Mouse (Mus musculus): ENCODE measurements at regions not wholly inside any gene's neighbourhood (a gene's known extent, or its start where the extent isn't known, plus 50 kb on each side); places are given as distances from the start of the nearest gene placed in this dataset.
A peak's percentile ranks its signal among the peaks of the same experiment; 100 is the strongest.

- Histone ChIP-seq H3K36me3 (ENCODE audit: control insufficient read depth, insufficient read depth, low read length) (no peaks in the 10 kb centered on the region), H3K9ac (ENCODE audit: low read length) (no peak overlapping the region), H3K4me2 (ENCODE audit: low read length) (no peak overlapping the region), H3K27me3 (replicated peaks; ENCODE audit: control insufficient read depth, insufficient read depth, low read length) (no peaks in the 10 kb centered on the region), H3K4me1 (replicated peaks; ENCODE audit: control insufficient read depth, insufficient read depth, low read length) (peaks cover 26% of the 10 kb centered on the region), H3K27ac (ENCODE audit: low read depth) (peak overlapping the region; percentile 43; the same call in 1 of the 2 replicates), H3K9me3 (ENCODE audit: control insufficient read depth, low read length) (no peaks in the 10 kb centered on the region), H3K4me3 (ENCODE audit: low read depth, low read length) (no peak overlapping the region)
- ATAC-seq (replicated peaks; ENCODE audit: low FRiP score, low TSS enrichment, low read depth): 0 out of 2 replicates have a peak, but pooled peaks have one; percentile 40
- WGBS: 21% methylated on average over 8 of the region's 8 CpGs
- DNase-seq (ENCODE audit: low spot score): no peak
These were observed 234.9 kb downstream of the Dact1 start for GRCm38 (mm10) chr12:71544401-71545159.

GRCm38 (mm10) chr12:71546523-71547265, 237.0 kb downstream of the Dact1 start:
- no peaks in the 10 kb centered on the region for H3K27me3 ChIP-seq (replicated peaks; ENCODE audit: control insufficient read depth, insufficient read depth, low read length)
- H3K9me3 ChIP-seq (ENCODE audit: control insufficient read depth, low read length): no peaks in the 10 kb centered on the region
- WGBS: 79% methylated on average over 9 of the region's 9 CpGs
- DNase-seq (ENCODE audit: low spot score): no peak
- H3K27ac ChIP-seq (ENCODE audit: low read depth): no peak overlapping the region
- H3K9ac ChIP-seq (ENCODE audit: low read length): no peak overlapping the region
- H3K4me1 ChIP-seq (replicated peaks; ENCODE audit: control insufficient read depth, insufficient read depth, low read length): peaks cover 26% of the 10 kb centered on the region
- H3K4me3 ChIP-seq (ENCODE audit: low read depth, low read length): no peak overlapping the region
- no peaks in the 10 kb centered on the region for H3K36me3 ChIP-seq (ENCODE audit: control insufficient read depth, insufficient read depth, low read length)
- H3K4me2 ChIP-seq (ENCODE audit: low read length): no peak overlapping the region
- ATAC-seq (replicated peaks; ENCODE audit: low FRiP score, low TSS enrichment, low read depth): no peak

GRCm38 (mm10) chr12:71549336-71549735, 239.7 kb downstream of the Dact1 start:
- H3K9ac ChIP-seq (ENCODE audit: low read length): no peak overlapping the region
- H3K4me3 ChIP-seq (ENCODE audit: low read depth, low read length): no peak overlapping the region
- ATAC-seq (replicated peaks; ENCODE audit: low FRiP score, low TSS enrichment, low read depth) (no peak), DNase-seq (ENCODE audit: low spot score) (no peak)
- H3K27me3 ChIP-seq (replicated peaks; ENCODE audit: control insufficient read depth, insufficient read depth, low read length): no peaks in the 10 kb centered on the region
- peaks cover 9% of the 10 kb centered on the region; the same call in 1 of the 2 replicates for H3K4me1 ChIP-seq (replicated peaks; ENCODE audit: control insufficient read depth, insufficient read depth, low read length)
- no peaks in the 10 kb centered on the region for H3K36me3 ChIP-seq (ENCODE audit: control insufficient read depth, insufficient read depth, low read length)
- 65% methylated on average over 6 of the region's 6 CpGs for WGBS
- H3K9me3 ChIP-seq (ENCODE audit: control insufficient read depth, low read length): no peaks in the 10 kb centered on the region
- no peak overlapping the region for H3K27ac ChIP-seq (ENCODE audit: low read depth)
- no peak overlapping the region for H3K4me2 ChIP-seq (ENCODE audit: low read length)

GRCm38 (mm10) chr12:71554212-71554611, 244.5 kb downstream of the Dact1 start:
- H3K9ac ChIP-seq (ENCODE audit: low read length): no peak overlapping the region
- H3K4me1 ChIP-seq (replicated peaks; ENCODE audit: control insufficient read depth, insufficient read depth, low read length): no peaks in the 10 kb centered on the region
- DNase-seq (ENCODE audit: low spot score) (no peak), ATAC-seq (replicated peaks; ENCODE audit: low FRiP score, low TSS enrichment, low read depth) (no peak)
- no peaks in the 10 kb centered on the region for H3K27me3 ChIP-seq (replicated peaks; ENCODE audit: control insufficient read depth, insufficient read depth, low read length)
- no peak overlapping the region for H3K4me2 ChIP-seq (ENCODE audit: low read length)
- no peak overlapping the region for H3K4me3 ChIP-seq (ENCODE audit: low read depth, low read length)
- no peaks in the 10 kb centered on the region for H3K36me3 ChIP-seq (ENCODE audit: control insufficient read depth, insufficient read depth, low read length)
- no peak overlapping the region for H3K27ac ChIP-seq (ENCODE audit: low read depth)
- no peaks in the 10 kb centered on the region for H3K9me3 ChIP-seq (ENCODE audit: control insufficient read depth, low read length)
- 69% methylated on average over 2 of the region's 2 CpGs for WGBS

GRCm38 (mm10) chr12:71561259-71561658, 251.6 kb downstream of the Dact1 start:
- no peak overlapping the region for H3K9ac ChIP-seq (ENCODE audit: low read length)
- H3K27me3 ChIP-seq (replicated peaks; ENCODE audit: control insufficient read depth, insufficient read depth, low read length): no peaks in the 10 kb centered on the region
- H3K36me3 ChIP-seq (ENCODE audit: control insufficient read depth, insufficient read depth, low read length): no peaks in the 10 kb centered on the region
- H3K4me3 ChIP-seq (ENCODE audit: low read depth, low read length): no peak overlapping the region
- H3K27ac ChIP-seq (ENCODE audit: low read depth): no peak overlapping the region
- 69% methylated on average over 7 of the region's 7 CpGs for WGBS
- no peaks in the 10 kb centered on the region for H3K4me1 ChIP-seq (replicated peaks; ENCODE audit: control insufficient read depth, insufficient read depth, low read length)
- ATAC-seq (replicated peaks; ENCODE audit: low FRiP score, low TSS enrichment, low read depth) (no peak), DNase-seq (ENCODE audit: low spot score) (no peak)
- no peaks in the 10 kb centered on the region for H3K9me3 ChIP-seq (ENCODE audit: control insufficient read depth, low read length)
- no peak overlapping the region for H3K4me2 ChIP-seq (ENCODE audit: low read length)

- Histone ChIP-seq H3K27ac (ENCODE audit: low read depth) (no peak overlapping the region), H3K4me3 (ENCODE audit: low read depth, low read length) (no peak overlapping the region), H3K36me3 (ENCODE audit: control insufficient read depth, insufficient read depth, low read length) (no peaks in the 10 kb centered on the region), H3K4me1 (replicated peaks; ENCODE audit: control insufficient read depth, insufficient read depth, low read length) (no peaks in the 10 kb centered on the region), H3K4me2 (ENCODE audit: low read length) (no peak overlapping the region), H3K9ac (ENCODE audit: low read length) (no peak overlapping the region), H3K9me3 (ENCODE audit: control insufficient read depth, low read length) (no peaks in the 10 kb centered on the region), H3K27me3 (replicated peaks; ENCODE audit: control insufficient read depth, insufficient read depth, low read length) (no peaks in the 10 kb centered on the region)
- ATAC-seq (replicated peaks; ENCODE audit: low FRiP score, low TSS enrichment, low read depth): peak; percentile 47; the same call in 1 of the 2 replicates
- WGBS: 93% methylated on average over 8 of the region's 8 CpGs
- DNase-seq (ENCODE audit: low spot score): no peak
These were observed 252.4 kb downstream of the Dact1 start for GRCm38 (mm10) chr12:71561918-71562572.

- WGBS: 94% methylated on average over 4 of the region's 4 CpGs
- Histone ChIP-seq H3K36me3 (ENCODE audit: control insufficient read depth, insufficient read depth, low read length) (no peaks in the 10 kb centered on the region), H3K4me1 (replicated peaks; ENCODE audit: control insufficient read depth, insufficient read depth, low read length) (no peaks in the 10 kb centered on the region), H3K9me3 (ENCODE audit: control insufficient read depth, low read length) (no peaks in the 10 kb centered on the region), H3K9ac (ENCODE audit: low read length) (no peak overlapping the region), H3K27ac (ENCODE audit: low read depth) (no peak overlapping the region), H3K4me2 (ENCODE audit: low read length) (no peak overlapping the region), H3K27me3 (replicated peaks; ENCODE audit: control insufficient read depth, insufficient read depth, low read length) (no peaks in the 10 kb centered on the region), H3K4me3 (ENCODE audit: low read depth, low read length) (no peak overlapping the region)
- DNase-seq (ENCODE audit: low spot score): no peak
- no peak for ATAC-seq (replicated peaks; ENCODE audit: low FRiP score, low TSS enrichment, low read depth)
These were observed 253.5 kb downstream of the Dact1 start for GRCm38 (mm10) chr12:71563219-71563618.

- Histone ChIP-seq H3K27me3 (replicated peaks; ENCODE audit: control insufficient read depth, insufficient read depth, low read length) (no peaks in the 10 kb centered on the region), H3K9ac (ENCODE audit: low read length) (no peak overlapping the region), H3K9me3 (ENCODE audit: control insufficient read depth, low read length) (no peaks in the 10 kb centered on the region), H3K4me2 (ENCODE audit: low read length) (no peak overlapping the region), H3K27ac (ENCODE audit: low read depth) (no peak overlapping the region), H3K4me1 (replicated peaks; ENCODE audit: control insufficient read depth, insufficient read depth, low read length) (no peaks in the 10 kb centered on the region), H3K4me3 (ENCODE audit: low read depth, low read length) (no peak overlapping the region), H3K36me3 (ENCODE audit: control insufficient read depth, insufficient read depth, low read length) (no peaks in the 10 kb centered on the region)
- no peak for ATAC-seq (replicated peaks; ENCODE audit: low FRiP score, low TSS enrichment, low read depth)
- 87% methylated on average over 3 of the region's 3 CpGs for WGBS
- DNase-seq (ENCODE audit: low spot score): no peak
These were observed 256.7 kb downstream of the Dact1 start for GRCm38 (mm10) chr12:71566371-71566770.

All from intestine, embryonic 14.5 days (tissue).